27 mouse cellular contexts compared by ENCODE assay signal in the genomic region with DNA sequence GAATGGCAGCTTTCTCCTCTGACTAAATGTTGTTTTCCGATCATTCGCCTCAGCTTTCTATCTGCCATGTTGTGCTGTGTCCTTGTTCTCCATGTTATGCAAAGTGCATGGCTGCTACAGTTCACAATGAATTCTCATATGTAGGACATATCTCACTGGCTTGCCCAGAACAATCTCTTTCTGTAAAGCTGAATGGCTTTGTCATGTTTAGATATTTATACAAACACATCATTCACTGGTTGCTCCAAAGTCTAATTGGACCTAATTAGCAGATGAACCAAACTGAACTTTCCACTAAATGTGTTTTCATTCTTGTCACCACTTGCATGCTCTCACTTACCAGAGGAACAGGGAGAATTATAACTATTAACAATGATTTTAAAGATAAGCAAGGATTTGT.
"Had no signal": no experiment of that assay in that cellular context is flagged by ENCODE, and none has a peak within 500 bp of the region (broad histone marks: within the 10 kb centered on the region; RNA-seq: fewer than 3 reads in every experiment).

No protein-coding gene starts in this region.

- H3K9ac ChIP-seq: heart, embryonic 13.5 days; heart, embryonic 15.5 days; hindbrain, embryonic 13.5 days; hindbrain, embryonic 15.5 days; kidney, embryonic 15.5 days; limb, embryonic 13.5 days; limb, embryonic 15.5 days; liver, embryonic 12.5 days; liver, embryonic 14.5 days had no signal

- ATAC-seq: hindbrain, postnatal 0 days; intestine, embryonic 16.5 days; liver, embryonic 12.5 days had no signal

- H3K9me3 ChIP-seq: heart, embryonic 13.5 days; heart, embryonic 15.5 days; hindbrain, embryonic 13.5 days; hindbrain, embryonic 15.5 days; kidney, embryonic 15.5 days; limb, embryonic 13.5 days; limb, embryonic 15.5 days; liver, embryonic 12.5 days had no signal

- H3K27me3 ChIP-seq: heart, embryonic 13.5 days; heart, embryonic 15.5 days; hindbrain, embryonic 13.5 days; hindbrain, embryonic 15.5 days; kidney, embryonic 15.5 days; limb, embryonic 13.5 days; limb, embryonic 15.5 days; liver, embryonic 12.5 days had no signal

- H3K27ac ChIP-seq: gastrocnemius, adult 2 months; heart, embryonic 13.5 days; heart, embryonic 15.5 days; hindbrain, embryonic 13.5 days; hindbrain, embryonic 15.5 days; hindbrain, postnatal 0 days; kidney, embryonic 15.5 days; kidney, postnatal 0 days; limb, embryonic 13.5 days; limb, embryonic 15.5 days; liver, embryonic 12.5 days; liver, embryonic 14.5 days had no signal

- H3K4me1 ChIP-seq: heart, embryonic 13.5 days; heart, embryonic 15.5 days; hindbrain, embryonic 13.5 days; hindbrain, embryonic 15.5 days; kidney, embryonic 15.5 days; limb, embryonic 13.5 days; limb, embryonic 15.5 days; liver, embryonic 12.5 days had no signal

- H3K36me3 ChIP-seq: heart, embryonic 13.5 days; heart, embryonic 15.5 days; hindbrain, embryonic 13.5 days; hindbrain, embryonic 15.5 days; kidney, embryonic 15.5 days; limb, embryonic 13.5 days; limb, embryonic 15.5 days; liver, embryonic 12.5 days had no signal

- H3K4me2 ChIP-seq: heart, embryonic 11.5 days; heart, embryonic 13.5 days; heart, embryonic 15.5 days; hindbrain, embryonic 13.5 days; hindbrain, embryonic 15.5 days; kidney, embryonic 15.5 days; limb, embryonic 13.5 days; limb, embryonic 15.5 days; liver, embryonic 12.5 days had no signal

- H3K4me3 ChIP-seq: gastrocnemius, adult 2 months; heart, embryonic 13.5 days; heart, embryonic 15.5 days; hindbrain, embryonic 13.5 days; hindbrain, embryonic 15.5 days; kidney, embryonic 15.5 days; limb, embryonic 13.5 days; limb, embryonic 15.5 days; liver, embryonic 12.5 days had no signal

- DNase-seq: gastrocnemius, adult 2 months; gastrocnemius, postnatal 10 days; gastrocnemius, postnatal 25 days; heart, adult 18-20 months; heart, postnatal 14 days; heart, postnatal 36 days; kidney, adult 11 months; kidney, adult 2 months; kidney, adult 9 months; kidney, postnatal 14 days; kidney, postnatal 36 days; layer of hippocampus, adult 9-11 months; layer of hippocampus, postnatal 36 days; left cerebral cortex, postnatal 4 days had no signal
